Mouse (Mus musculus) c-Kit-positive CD71-positive TER-119-positive erythroid progenitor cells, embryonic 14.5 days (primary cell): ENCODE data around the gene Prpf6.

ENCODE experiments used
- DNase-seq: peaks from one replicate; pipeline ENCODE4 v3.0.0-alpha.2; 2013; ENCODE audit warnings: low spot score

Prpf6 gene

GRCm38 (mm10) chr2:181689466-181690160 is 97.9 kb downstream of the Prpf6 start:
- DNase-seq = no peak

- DNase-seq = no peak
These were observed 99.4 kb downstream of the Prpf6 start for GRCm38 (mm10) chr2:181691083-181691482.

GRCm38 (mm10) chr2:181691571-181691970 is 99.9 kb downstream of the Prpf6 start:
- no peak for DNase-seq

- no peak for DNase-seq
These were observed 100.6 kb downstream of the Prpf6 start for GRCm38 (mm10) chr2:181692304-181692703.

DNA sequence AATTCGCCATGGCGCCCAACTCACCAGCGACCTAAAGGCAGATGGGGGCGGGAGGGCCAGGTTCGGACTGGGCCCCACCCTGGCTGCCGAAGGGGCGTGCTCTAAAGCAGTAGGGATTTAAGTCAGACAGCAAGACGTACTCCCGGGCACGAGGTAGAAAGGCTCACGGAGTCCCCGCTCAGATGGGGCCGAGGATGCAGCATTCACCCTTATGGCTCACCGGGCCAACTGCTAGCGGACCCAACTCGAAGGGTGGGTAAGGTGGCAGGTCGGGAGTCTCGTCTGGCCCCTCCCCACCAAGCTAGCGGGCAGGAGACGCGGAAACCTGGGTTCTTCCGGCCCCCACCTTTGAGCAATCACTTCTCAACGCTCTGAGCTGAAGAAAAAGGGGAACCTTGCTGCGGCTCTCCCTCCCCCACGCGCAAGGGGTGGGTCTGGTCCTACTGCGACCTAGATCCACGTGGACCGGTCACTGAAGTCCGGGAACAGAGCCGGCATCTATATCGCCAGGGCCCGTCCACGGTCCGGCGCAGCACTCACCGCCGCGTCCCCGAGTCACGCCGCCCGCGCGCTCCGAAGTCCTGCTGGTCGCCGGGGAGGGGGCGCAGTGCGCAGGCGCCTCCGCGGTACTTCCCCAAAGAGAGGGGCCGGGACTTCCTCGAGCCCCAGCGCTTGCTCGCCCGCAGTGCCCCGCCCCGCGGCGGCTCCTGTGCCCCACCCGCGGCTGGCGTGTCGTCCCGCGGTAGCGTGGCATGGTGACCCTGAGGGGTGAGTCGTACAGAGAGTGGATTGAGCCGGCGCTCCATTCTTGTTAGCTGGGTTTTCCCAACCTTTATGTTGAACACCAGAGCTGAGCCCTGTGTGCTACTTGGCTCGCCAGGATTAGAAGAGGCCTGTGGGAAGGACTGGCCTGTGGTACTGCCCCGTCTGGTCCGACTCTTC is 101.9 kb downstream of the Prpf6 start, which contains the start of gene Rgs19:
Gene Rgs19 (minus strand): TSS at position 639 of the 942 bp plus-strand sequence.
- no peak for DNase-seq

GRCm38 (mm10) chr2:181694581-181694980 is 102.9 kb downstream of the Prpf6 start:
- DNase-seq = no peak

- DNase-seq = no peak
These were observed 104.1 kb downstream of the Prpf6 start for GRCm38 (mm10) chr2:181695776-181696175.

GRCm38 (mm10) chr2:181696801-181697420 is 105.2 kb downstream of the Prpf6 start:
- no peak for DNase-seq

- no peak for DNase-seq
These were observed 106.6 kb downstream of the Prpf6 start, which contains the start of gene Lkaaear1 for GRCm38 (mm10) chr2:181698241-181698640. Gene Lkaaear1, minus strand, starts transcription at chr2:181698442.
